Mouse (Mus musculus) CH12.LX (cell line): ENCODE measurements at regions not wholly inside any gene's neighbourhood (a gene's known extent, or its start where the extent isn't known, plus 50 kb on each side); places are given as distances from the start of the nearest gene placed in this dataset.

Experiments used
- CHD2 ChIP-seq: IDR thresholded peaks from 2 replicates; pipeline ENCODE4 v1.6.1; 2011; ENCODE audit warnings: low read length, improper control_type of control experiment
- CTCF ChIP-seq, 2 experiments: IDR thresholded peaks in 1 of 2; conservative IDR thresholded peaks in 1 of 2; 2 replicates each; pipeline ENCODE4 v1.5.1; 2011 to 2012; ENCODE audit warnings: low read depth in 2 of 2, low read length in 2 of 2, improper control_type of control experiment in 1 of 2, inconsistent platforms in 1 of 2, mild to moderate bottlenecking in 1 of 2, moderate library complexity in 1 of 2
- EP300 ChIP-seq: IDR thresholded peaks from 2 replicates; pipeline ENCODE4 v1.6.1; 2011; ENCODE audit warnings: low read length, improper control_type of control experiment
- JUND ChIP-seq: conservative IDR thresholded peaks from 2 replicates; pipeline ENCODE4 v1.6.1; 2011; ENCODE audit warnings: low read depth, low read length, improper control_type of control experiment
- MEF2A ChIP-seq: IDR thresholded peaks from 2 replicates; pipeline ENCODE4 v1.6.1; 2014; ENCODE audit warnings: low read depth, mild to moderate bottlenecking, inconsistent platforms, low read length, improper control_type of control experiment, borderline replicate concordance
- MYC ChIP-seq: IDR thresholded peaks from 2 replicates; pipeline ENCODE4 v1.6.1; 2011; ENCODE audit warnings: low read depth, mild to moderate bottlenecking, improper control_type of control experiment, low read length
- POLR2A ChIP-seq: IDR thresholded peaks from 2 replicates; pipeline ENCODE4 v1.6.1; 2011; ENCODE audit warnings: low read depth, mild to moderate bottlenecking, improper control_type of control experiment, low read length
- RAD21 ChIP-seq: IDR thresholded peaks from 2 replicates; pipeline ENCODE4 v1.6.1; 2011; ENCODE audit warnings: low read depth, mild to moderate bottlenecking, low read length, improper control_type of control experiment, moderate library complexity
- RCOR1 ChIP-seq: conservative IDR thresholded peaks from 2 replicates; pipeline ENCODE4 v1.6.1; 2012; ENCODE audit warnings: low read depth, mild to moderate bottlenecking, inconsistent platforms, low read length, improper control_type of control experiment
- ZC3H11A ChIP-seq: IDR thresholded peaks from 2 replicates; pipeline ENCODE4 v1.6.1; 2012; ENCODE audit warnings: low read depth, mild to moderate bottlenecking, inconsistent platforms, low read length, improper control_type of control experiment
- ZNF384 ChIP-seq: IDR thresholded peaks from 2 replicates; pipeline ENCODE4 v1.6.1; 2012; ENCODE audit warnings: low read depth, low read length, improper control_type of control experiment, inconsistent platforms

- TF ChIP-seq RAD21 (no peak), POLR2A (no peak), CTCF (conservative IDR thresholded peaks at IDR 0.05 in 1 of 2, IDR thresholded peaks at IDR 0.05 in 1 of 2; ENCODE audit: low read depth in 2 of 2, low read length in 2 of 2) (no peak), CHD2 (no peak), MEF2A (no peak), ZC3H11A (no peak), RCOR1 (no peak), ZNF384 (no peak), EP300 (no peak), MYC (no peak), JUND (no peak)
These were observed 102.5 kb downstream of the Ccdc71l start for GRCm38 (mm10) chr12:32481051-32481450.
